Mouse (Mus musculus) lung, postnatal 36 days (tissue): ENCODE results near the gene Kptn.

Source experiments
- DNase-seq: peaks from one replicate; pipeline ENCODE4 v3.0.0; 2022; ENCODE audit warnings: mixed read lengths

The Kptn gene

DNA sequence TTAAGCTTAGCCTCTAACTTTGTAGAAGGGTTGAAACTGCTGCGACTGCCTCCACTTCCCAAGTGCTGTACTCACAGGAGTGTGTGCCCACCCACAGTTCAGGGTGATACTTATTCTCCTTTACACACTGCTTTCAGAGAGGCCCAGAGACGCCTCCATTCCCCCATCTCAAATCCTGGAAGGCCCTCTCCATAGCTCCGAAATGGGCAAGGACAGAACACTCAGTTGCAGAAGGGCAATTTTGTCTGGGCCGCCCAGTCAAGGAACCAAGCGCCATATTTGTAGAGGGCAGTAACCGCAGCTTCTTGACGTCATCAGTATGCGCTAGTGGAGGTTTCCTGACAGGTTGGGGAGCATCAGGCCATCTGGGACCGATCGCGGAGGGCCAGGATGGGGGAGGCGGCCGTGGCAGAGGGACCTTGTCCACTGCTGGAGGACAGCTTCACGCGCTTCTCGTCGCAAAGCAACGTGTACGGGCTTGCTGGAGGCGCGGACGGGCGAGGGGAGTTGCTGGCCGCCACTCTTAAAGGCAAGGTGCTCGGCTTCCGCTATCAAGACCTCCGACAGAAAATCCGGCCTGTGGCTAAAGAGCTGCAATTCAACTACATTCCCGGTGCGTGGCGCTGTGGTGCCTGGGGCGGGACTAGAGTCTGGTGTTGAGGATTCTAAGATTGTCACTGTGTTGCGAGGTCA is at the start of gene Kptn:
Kptn (plus strand) TSS at position 327 of the 693 bp plus-strand sequence.
- DNase-seq, result peak; percentile 95

GRCm38 (mm10) chr7:16070846-16071245 is 48.8 kb upstream of the Kptn start:
- DNase-seq, result no peak

- DNase-seq, result no peak
These were observed 47.8 kb upstream of the Kptn start for GRCm38 (mm10) chr7:16071906-16072305.

DNA sequence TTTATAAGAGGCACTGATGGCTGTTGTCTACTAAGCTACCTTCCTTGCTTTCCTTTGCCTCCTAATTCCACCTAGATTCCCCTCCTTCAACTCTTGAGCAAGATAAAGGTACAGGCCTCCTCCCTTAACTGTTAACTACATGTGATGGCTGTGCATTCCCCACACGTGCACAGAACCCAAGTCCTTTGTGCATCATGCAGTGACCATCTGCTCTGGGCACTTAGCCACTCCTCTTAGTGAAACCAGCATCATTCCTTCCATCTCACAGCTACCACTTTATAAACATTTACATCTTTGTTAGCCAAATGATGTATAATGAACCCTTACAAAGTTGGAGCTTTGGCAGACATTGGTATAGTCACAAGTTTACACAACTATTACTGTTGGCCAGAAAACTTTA is 39.7 kb upstream of the Kptn start:
- DNase-seq, result no peak

GRCm38 (mm10) chr7:16080581-16080980 is 39.1 kb upstream of the Kptn start:
- no peak for DNase-seq

GRCm38 (mm10) chr7:16083361-16083760 is 36.3 kb upstream of the Kptn start:
- no peak for DNase-seq

DNA sequence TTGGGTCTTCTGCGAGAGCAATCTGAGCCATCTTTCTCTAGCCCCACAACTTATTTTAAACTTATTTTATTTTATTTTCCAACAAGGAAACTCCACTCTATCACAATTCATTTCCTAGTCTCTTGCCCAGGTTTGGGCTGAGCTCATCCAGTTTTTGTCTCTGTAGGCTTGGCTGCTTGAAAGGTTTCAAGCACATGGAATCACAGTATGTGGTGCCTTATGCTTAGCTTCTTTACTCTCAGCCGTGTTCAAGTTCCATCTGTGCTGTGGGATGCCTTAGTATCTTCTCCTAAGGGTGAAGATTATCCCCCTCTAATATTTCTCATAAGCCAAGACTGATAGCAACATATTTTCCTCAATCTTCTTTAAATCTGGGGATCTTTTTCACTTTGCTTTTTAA is 32.1 kb upstream of the Kptn start:
- no peak for DNase-seq

- no peak for DNase-seq
These were observed 25.1 kb upstream of the Kptn start for GRCm38 (mm10) chr7:16094592-16094991.

DNA sequence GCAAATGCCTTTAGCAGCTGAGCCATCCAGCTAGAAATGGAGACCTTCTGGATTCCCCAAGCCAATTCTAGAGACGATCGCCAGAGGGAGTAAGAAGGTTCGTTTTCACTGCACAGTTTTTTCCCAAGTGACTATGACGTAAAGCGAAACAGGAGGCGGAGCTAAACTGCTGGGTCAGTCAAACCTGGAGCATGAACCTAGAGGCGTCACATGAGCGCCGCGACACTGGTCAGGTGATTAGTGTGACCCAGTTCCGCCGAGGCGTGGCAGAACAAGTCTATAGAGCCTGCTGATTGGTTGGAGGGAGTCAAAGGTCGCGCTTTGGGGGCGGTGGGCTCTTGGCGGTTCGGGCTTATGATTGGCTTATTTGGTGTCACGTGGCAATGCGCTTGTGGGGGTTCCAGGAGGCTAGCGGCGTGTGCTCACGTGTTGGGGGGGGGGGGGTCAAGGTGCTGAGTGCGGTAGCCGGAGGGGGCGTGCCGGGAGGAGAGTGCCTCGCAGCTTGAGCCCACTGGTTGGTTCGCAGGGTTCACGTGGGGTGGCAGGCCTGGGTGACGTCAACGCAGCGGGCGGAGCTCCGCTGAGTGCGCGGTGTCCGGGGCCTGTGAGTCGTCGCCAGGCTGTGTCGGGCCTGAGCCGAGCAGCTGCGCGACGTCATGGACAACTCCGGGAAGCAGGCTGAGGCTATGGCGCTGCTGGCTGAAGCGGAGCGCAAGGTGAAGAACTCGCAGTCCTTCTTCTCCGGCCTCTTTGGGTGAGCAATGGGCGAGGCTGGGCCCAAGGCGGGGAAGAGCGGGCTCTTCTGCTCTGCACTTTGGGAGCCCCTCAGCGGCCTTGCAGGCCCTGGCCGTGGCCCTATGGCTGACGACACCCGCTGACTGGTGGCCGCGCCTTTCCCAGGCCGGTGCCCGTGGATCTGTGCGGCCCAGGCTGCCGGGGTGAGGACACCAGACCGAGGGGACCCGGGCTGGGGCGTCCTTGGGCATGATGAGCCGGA is 21.4 kb upstream of the Kptn start, which contains the start of gene Napa:
Napa (plus strand) TSS at position 438 of the 997 bp plus-strand sequence.
- peak; percentile 100 for DNase-seq

- DNase-seq, result no peak
These were observed 19.8 kb upstream of the Kptn start for GRCm38 (mm10) chr7:16099901-16100300.

GRCm38 (mm10) chr7:16101081-16101480 is 18.6 kb upstream of the Kptn start:
- no peak for DNase-seq

- peak; percentile 37 for DNase-seq
These were observed 17.8 kb upstream of the Kptn start for GRCm38 (mm10) chr7:16101726-16102475.

- DNase-seq, result no peak
These were observed 16.9 kb upstream of the Kptn start for GRCm38 (mm10) chr7:16102686-16103226.

DNA sequence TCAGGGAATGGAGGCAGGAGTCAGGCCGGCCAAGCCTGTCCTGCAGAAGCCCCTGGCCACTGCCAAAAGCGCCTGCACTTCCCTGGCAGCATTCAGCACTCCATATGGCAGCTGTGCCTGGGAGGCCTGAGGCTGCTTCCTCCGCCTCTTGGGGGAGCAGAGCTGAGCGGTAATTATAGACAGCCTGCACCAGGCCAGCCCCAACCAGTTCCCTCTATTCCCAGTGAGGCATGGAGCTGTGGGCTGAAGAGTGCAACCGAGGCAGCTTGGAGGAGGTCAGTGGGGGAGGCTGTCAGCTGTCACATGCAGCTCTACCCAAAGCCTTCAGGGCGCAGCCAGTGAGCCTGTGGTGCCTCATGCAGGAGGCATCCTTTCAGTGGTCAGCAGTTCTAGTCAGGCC is 15.9 kb upstream of the Kptn start:
- DNase-seq, result no peak

DNA sequence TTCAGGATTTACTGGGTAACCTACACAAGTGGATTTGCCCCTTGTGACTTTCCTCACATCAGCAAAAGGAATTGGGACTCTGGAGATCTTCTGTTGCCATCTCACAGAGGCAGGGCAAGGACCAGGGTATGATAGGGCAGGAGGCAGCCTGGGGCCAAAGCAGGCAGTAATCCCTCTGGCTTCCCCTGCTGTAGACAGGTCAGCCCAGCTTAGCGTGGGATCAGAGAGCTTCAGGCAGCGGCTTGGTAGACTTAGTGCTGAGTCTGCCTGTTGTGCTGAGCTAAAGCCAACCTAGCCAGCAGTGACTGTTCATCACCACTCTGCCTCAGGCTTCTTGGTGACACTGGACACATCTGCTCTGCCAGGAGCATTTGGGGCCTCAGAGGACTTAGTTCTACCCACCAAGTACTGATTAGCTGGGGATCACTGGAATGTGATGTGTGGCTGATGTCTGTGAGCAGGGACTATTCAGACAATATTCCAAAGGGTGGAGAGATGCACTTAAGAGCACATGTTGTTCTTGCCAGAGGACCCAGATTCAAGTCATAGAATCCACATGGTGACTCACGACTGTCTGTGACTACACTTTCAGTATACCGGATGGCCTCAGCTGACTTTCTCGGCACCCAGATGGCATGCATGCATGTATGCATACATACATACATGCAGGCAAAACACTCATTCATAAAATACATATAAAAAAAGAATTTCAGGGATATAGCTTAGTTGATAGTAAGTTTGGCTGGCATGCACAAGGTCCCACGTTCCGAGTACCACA is 14.9 kb upstream of the Kptn start:
- DNase-seq, result no peak

- no peak for DNase-seq
These were observed 10.7 kb upstream of the Kptn start for GRCm38 (mm10) chr7:16108886-16109542.

- no peak for DNase-seq
These were observed 9.5 kb upstream of the Kptn start for GRCm38 (mm10) chr7:16110158-16110557.

GRCm38 (mm10) chr7:16111284-16112090 is 8.2 kb upstream of the Kptn start:
- DNase-seq, result no peak

- no peak for DNase-seq
These were observed 3.3 kb upstream of the Kptn start for GRCm38 (mm10) chr7:16116418-16116817.

GRCm38 (mm10) chr7:16117100-16117499 is 2.6 kb upstream of the Kptn start:
- DNase-seq, result no peak

GRCm38 (mm10) chr7:16120262-16120600 is 536 bp downstream of the Kptn start:
- DNase-seq, result no peak
